Mouse (Mus musculus): ENCODE measurements around the gene Cdc14b.

DNA sequence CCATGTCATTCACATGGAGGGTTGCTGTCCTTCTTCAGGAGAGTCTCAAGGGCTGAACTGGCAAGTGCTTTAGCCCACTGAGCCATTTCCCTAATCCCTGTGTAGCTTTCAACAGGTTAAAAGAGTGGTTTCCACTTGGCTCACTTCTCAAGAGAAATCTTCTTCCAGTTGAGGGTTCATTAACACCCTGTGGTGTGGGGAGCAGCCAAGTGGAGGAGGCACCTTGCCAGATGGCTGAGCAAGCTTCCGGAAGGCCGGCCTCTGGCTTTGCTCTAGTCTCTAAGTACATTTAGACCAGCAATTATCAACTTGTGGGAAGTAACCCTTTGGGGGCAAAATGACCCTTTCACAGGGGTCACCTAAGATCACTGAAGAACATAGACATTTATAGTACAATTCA, 43.3 kb upstream of the Cdc14b start:
- TF ChIP-seq CTCF (IDR thresholded peaks at IDR 0.05) (no peak), POLR2A (IDR thresholded peaks at IDR 0.05; ENCODE audit: insufficient read depth, low read depth, low read length) (no peak)
